Mouse (Mus musculus): ENCODE data around the gene Gm5965. TPM values are rescaled to one million over a fixed set of nuclear protein-coding genes. Genes with fewer than 3 reads are reported as not detected.
"Not testable (repeated sequence)": the region's sequence is repeated elsewhere in the genome, so short reads cannot be mapped to it uniquely, and the experiment has no call there.

Gene Gm5965
- total RNA-seq (2021), result not detected
- long read RNA-seq, experiment 1, result 0 reads
- long read RNA-seq, experiment 2, result 0 reads

- DNase-seq (ENCODE audit: low spot score), result no peak
Observed at GRCm38 (mm10) chr16:88777596-88777995, at the start of gene Gm5965. TSS of gene Gm5965 (plus strand) at chr16:88777896.

GRCm38 (mm10) chr16:88728812-88729275 is 48.9 kb upstream of the Gm5965 start, which contains the start of gene Krtap13-1:
TSS of gene Krtap13-1 (plus strand) at chr16:88728862.
- DNase-seq (ENCODE audit: low spot score), result peak; percentile 17

GRCm38 (mm10) chr16:88735391-88735790 is 42.3 kb upstream of the Gm5965 start:
- DNase-seq (ENCODE audit: low spot score), result no peak

- DNase-seq (ENCODE audit: low spot score), result no peak
Observed at GRCm38 (mm10) chr16:88744750-88745340, 32.9 kb upstream of the Gm5965 start.

- DNase-seq (ENCODE audit: low spot score), result no peak
Observed at GRCm38 (mm10) chr16:88747943-88748342, 29.8 kb upstream of the Gm5965 start.

- not testable (repeated sequence) for DNase-seq (ENCODE audit: low spot score)
Observed at GRCm38 (mm10) chr16:88751535-88751934, 26.2 kb upstream of the Gm5965 start, which contains the start of gene Krtap13. TSS of gene Krtap13 (minus strand) at chr16:88751635.

GRCm38 (mm10) chr16:88758547-88758946 is 19.1 kb upstream of the Gm5965 start, which contains the start of gene 2310034C09Rik:
TSS of gene 2310034C09Rik (plus strand) at chr16:88758847.
- DNase-seq (ENCODE audit: low spot score), result not testable (repeated sequence)

- DNase-seq (ENCODE audit: low spot score), result no peak
Observed at GRCm38 (mm10) chr16:88774106-88774505, 3.6 kb upstream of the Gm5965 start, which contains the start of gene 2310057N15Rik. TSS of gene 2310057N15Rik (minus strand) at chr16:88774206.

GRCm38 (mm10) chr16:88786786-88787185 is 9.1 kb downstream of the Gm5965 start:
- no peak for DNase-seq (ENCODE audit: low spot score)

GRCm38 (mm10) chr16:88811827-88812226 is 34.1 kb downstream of the Gm5965 start, which contains the start of gene Gm20741:
TSS of gene Gm20741 (minus strand) at chr16:88812220.
- no peak for DNase-seq (ENCODE audit: low spot score)

GRCm38 (mm10) chr16:88820066-88820465 is 42.4 kb downstream of the Gm5965 start, which contains the start of gene Krtap15:
TSS of gene Krtap15 (plus strand) at chr16:88820215.
- DNase-seq (ENCODE audit: low spot score), result peak; percentile 73

- DNase-seq (ENCODE audit: low spot score), result no peak
Observed at GRCm38 (mm10) chr16:88823736-88824135, 46.0 kb downstream of the Gm5965 start.

GRCm38 (mm10) chr16:88826095-88826652 is 48.5 kb downstream of the Gm5965 start, which contains the start of gene Krtap14:
TSS of gene Krtap14 (minus strand) at chr16:88826145.
- DNase-seq (ENCODE audit: low spot score), result no peak

GRCm38 (mm10) chr16:88826978-88827377 is 49.3 kb downstream of the Gm5965 start:
- no peak for DNase-seq (ENCODE audit: low spot score)

Other genes with a start within 250 kb of the Gm5965 start
- gene Cldn8, start 214.7 kb upstream of the Gm5965 start, total RNA-seq (2021), result not detected
- not detected for gene Krtap24-1, start 165.6 kb upstream of the Gm5965 start, total RNA-seq (2021)
- not detected for gene 2310079G19Rik, start 150.2 kb upstream of the Gm5965 start, total RNA-seq (2021)
- not detected for gene Krtap26-1, start 130.1 kb upstream of the Gm5965 start, total RNA-seq (2021)
- not detected for gene Krtap27-1, start 106.2 kb upstream of the Gm5965 start, total RNA-seq (2021)
- gene 2310061N02Rik, start 69.9 kb upstream of the Gm5965 start, total RNA-seq (2021), result not detected
- gene Krtap13-1, start 49.0 kb upstream of the Gm5965 start, total RNA-seq (2021), result not detected
- gene Krtap13, start 26.3 kb upstream of the Gm5965 start, total RNA-seq (2021), result not detected
- gene 2310034C09Rik, start 19.0 kb upstream of the Gm5965 start, total RNA-seq (2021), result not detected
- not detected for gene 2310057N15Rik, start 3.7 kb upstream of the Gm5965 start, total RNA-seq (2021)
- gene Gm20741, start 34.3 kb downstream of the Gm5965 start, total RNA-seq (2021), result not detected
- gene Krtap15, start 42.3 kb downstream of the Gm5965 start, total RNA-seq (2021), result under 1 TPM in 1 of 2 experiments, not detected in 1; 0.66 TPM
- not detected for gene Krtap14, start 48.2 kb downstream of the Gm5965 start, total RNA-seq (2021)
- not detected for gene Krtap19-1, start 91.5 kb downstream of the Gm5965 start, total RNA-seq (2021)
- not detected for gene Krtap19-2, start 96.4 kb downstream of the Gm5965 start, total RNA-seq (2021)
- not detected for gene Krtap19-3, start 100.1 kb downstream of the Gm5965 start, total RNA-seq (2021)
- gene Krtap19-4, start 107.2 kb downstream of the Gm5965 start, total RNA-seq (2021), result not detected
- under 1 TPM in 1 of 2 experiments, not detected in 1; 0.53 TPM for gene Krtap19-5, start 118.6 kb downstream of the Gm5965 start, total RNA-seq (2021)
- not detected for gene Krtap19-9b, start 154.4 kb downstream of the Gm5965 start, total RNA-seq (2021)
- gene Krtap16-3, start 185.0 kb downstream of the Gm5965 start, total RNA-seq (2021), result not detected
- not detected for gene Krtap22-2, start 232.9 kb downstream of the Gm5965 start, total RNA-seq (2021)
- not detected for gene Gm10229, start 237.4 kb downstream of the Gm5965 start, total RNA-seq (2021)